Mouse (Mus musculus): ENCODE measurements at regions not wholly inside any gene's neighbourhood (a gene's known extent, or its start where the extent isn't known, plus 50 kb on each side); places are given as distances from the start of the nearest gene placed in this dataset.

DNA sequence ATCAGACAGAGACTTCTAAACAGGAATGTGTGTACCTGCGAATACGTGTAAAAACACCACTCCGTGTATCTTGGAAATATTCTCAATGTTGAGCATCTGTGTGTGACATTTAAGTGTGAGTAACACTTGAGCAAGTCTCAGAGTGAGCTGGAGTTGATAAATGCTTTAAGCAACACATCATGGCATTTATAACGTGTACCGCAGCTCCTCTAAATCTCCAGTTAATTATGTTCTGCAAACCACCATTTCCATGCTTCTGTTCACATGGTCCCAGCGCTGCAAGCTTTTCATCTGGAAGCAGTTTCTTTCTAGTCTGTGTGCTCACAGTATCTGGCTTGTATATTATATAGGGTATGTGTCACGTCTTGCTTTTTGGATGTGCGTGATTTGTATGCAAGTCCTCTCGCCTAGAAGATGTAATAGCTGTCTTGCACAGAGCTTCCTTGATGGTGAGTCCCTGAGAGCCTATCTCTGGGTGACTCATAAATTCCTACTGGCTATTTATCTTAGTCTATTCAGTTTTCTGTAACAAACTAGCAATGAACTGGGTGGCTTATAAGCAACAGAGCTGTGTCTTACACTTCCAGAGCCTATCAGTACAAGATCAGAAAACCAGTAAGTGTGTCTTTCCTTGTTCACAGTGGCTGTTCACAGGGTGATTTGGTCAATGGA lies 153.7 kb upstream of the Plppr1 start:
- H3K36me3 ChIP-seq (ENCODE audit: control insufficient read depth, insufficient read depth) = no peaks in the 10 kb centered on the region
- H3K27me3 ChIP-seq (replicated peaks; ENCODE audit: control insufficient read depth, insufficient read depth, low read length) = no peaks in the 10 kb centered on the region
- WGBS = 78% methylated on average over 9 of the region's 9 CpGs
- H3K4me3 ChIP-seq (ENCODE audit: low read depth, low read length) = no peak overlapping the region
- no peaks in the 10 kb centered on the region for H3K4me1 ChIP-seq (replicated peaks; ENCODE audit: control insufficient read depth, insufficient read depth, low read length)
- H3K9ac ChIP-seq (ENCODE audit: low read depth, low read length) = no peak overlapping the region
- no peaks in the 10 kb centered on the region for H3K9me3 ChIP-seq (ENCODE audit: control insufficient read depth)
- no peak for TF ChIP-seq CTCF (IDR thresholded peaks at IDR 0.05; ENCODE audit: low read depth)
- ATAC-seq = no peak
- H3K27ac ChIP-seq (ENCODE audit: low read depth, low read length) = no peak overlapping the region
- H3K4me2 ChIP-seq (replicated peaks; ENCODE audit: low read depth) = no peak overlapping the region

DNA sequence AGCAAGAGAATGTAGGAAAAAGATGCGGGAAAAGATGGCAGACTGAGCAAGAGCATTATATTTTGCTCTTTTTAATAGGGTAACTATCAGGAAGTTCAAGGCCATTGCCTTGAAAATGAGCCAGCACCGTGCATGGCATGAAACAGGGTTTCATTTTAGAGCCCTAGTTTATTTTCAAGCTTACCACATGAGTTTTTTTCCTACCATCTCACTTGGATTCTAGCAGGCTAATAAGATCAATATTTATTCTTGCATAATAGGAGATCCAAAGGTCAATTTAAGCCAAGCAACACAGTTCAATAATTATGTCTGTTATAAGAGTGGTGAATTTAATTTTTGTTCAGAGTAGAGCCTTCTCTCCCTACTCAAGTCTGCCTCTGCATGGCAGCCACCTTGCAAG lies 149.9 kb upstream of the Plppr1 start:
- no peak for ATAC-seq
- Histone ChIP-seq H3K4me1 (replicated peaks; ENCODE audit: control insufficient read depth, insufficient read depth, low read length) (no peaks in the 10 kb centered on the region), H3K9me3 (ENCODE audit: control insufficient read depth) (no peaks in the 10 kb centered on the region), H3K4me3 (ENCODE audit: low read depth, low read length) (no peak overlapping the region), H3K4me2 (replicated peaks; ENCODE audit: low read depth) (no peak overlapping the region), H3K27ac (ENCODE audit: low read depth, low read length) (no peak overlapping the region), H3K27me3 (replicated peaks; ENCODE audit: control insufficient read depth, insufficient read depth, low read length) (no peaks in the 10 kb centered on the region), H3K36me3 (ENCODE audit: control insufficient read depth, insufficient read depth) (no peaks in the 10 kb centered on the region), H3K9ac (ENCODE audit: low read depth, low read length) (no peak overlapping the region)
- WGBS = 64% methylated on average over 2 of the region's 2 CpGs
- TF ChIP-seq CTCF (IDR thresholded peaks at IDR 0.05; ENCODE audit: low read depth) = no peak

DNA sequence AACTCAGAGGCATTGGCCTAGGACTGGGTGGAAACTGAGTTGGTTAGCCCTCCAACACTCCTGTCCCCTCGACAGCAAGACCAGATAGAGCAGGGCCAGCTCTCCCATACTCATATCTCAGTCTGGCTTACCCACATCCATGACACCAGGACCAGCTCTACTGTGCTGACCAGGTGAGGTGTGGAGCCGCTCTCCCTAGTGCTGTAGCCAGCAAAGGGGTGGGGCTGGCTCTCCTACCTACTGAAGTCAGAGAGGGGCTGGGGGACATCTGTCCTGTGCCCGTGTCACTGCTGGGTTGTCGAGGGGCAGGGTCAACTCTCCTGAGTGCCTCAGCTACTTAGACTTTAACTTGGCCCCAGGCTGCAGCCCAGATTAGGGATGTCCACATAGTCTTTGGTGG lies 145.8 kb upstream of the Plppr1 start:
- 65% methylated on average over 4 of the region's 4 CpGs for WGBS
- no peak for TF ChIP-seq CTCF (IDR thresholded peaks at IDR 0.05; ENCODE audit: low read depth)

DNA sequence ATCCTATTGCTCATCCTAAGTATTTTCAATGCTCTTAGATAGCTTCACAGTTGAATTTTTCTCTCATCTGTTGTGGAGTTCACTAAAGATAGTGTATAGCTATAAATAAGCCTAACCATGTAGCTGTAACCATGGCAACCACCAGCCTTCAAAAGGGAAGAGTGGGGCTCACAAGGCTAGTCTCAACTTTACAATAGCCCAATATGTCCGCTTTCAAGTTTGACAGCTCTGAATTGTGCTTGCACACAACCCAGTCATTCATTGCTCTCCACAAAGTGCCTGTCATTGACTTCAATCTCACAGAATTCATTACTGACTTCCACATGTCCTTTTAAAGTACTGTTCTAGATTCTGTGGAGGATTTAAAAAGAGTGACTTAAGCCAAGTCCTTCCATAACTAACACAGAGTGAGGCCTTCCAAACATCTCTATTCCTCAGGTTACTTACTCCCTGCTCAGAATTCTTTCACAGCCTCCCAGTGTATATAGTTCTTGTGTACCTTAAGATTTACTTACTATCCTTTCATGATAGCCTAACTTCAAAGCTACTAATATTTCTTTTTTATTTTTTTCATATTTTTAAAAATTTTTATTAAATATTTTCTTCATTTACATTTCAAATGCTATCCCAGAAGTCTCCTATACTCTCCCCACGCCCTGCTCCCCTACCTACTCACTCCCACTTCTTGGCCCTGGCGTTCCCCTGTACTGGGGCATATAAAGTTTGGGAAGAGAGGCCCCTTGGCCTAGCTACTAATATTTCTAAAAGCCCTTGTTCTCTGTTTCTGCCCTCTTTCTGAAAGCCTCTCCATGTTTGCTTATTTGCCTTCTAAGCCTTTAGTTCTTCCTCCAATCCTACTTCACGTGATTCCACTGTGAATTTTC lies 134.3 kb upstream of the Plppr1 start:
- 79% methylated on average over 4 of the region's 4 CpGs for WGBS
- Histone ChIP-seq H3K9ac (ENCODE audit: low read depth, low read length) (no peak overlapping the region), H3K36me3 (ENCODE audit: control insufficient read depth, insufficient read depth) (no peaks in the 10 kb centered on the region), H3K27ac (ENCODE audit: low read depth, low read length) (no peak overlapping the region), H3K4me3 (ENCODE audit: low read depth, low read length) (no peak overlapping the region), H3K4me1 (replicated peaks; ENCODE audit: control insufficient read depth, insufficient read depth, low read length) (no peaks in the 10 kb centered on the region), H3K4me2 (replicated peaks; ENCODE audit: low read depth) (no peak overlapping the region), H3K9me3 (ENCODE audit: control insufficient read depth) (no peaks in the 10 kb centered on the region), H3K27me3 (replicated peaks; ENCODE audit: control insufficient read depth, insufficient read depth, low read length) (no peaks in the 10 kb centered on the region)
- ATAC-seq = no peak
- no peak for TF ChIP-seq CTCF (IDR thresholded peaks at IDR 0.05; ENCODE audit: low read depth)

More for the DNA sequence above, 145.8 kb upstream of the Plppr1 start:
- H3K9me3 ChIP-seq (ENCODE audit: control insufficient read depth) = no peaks in the 10 kb centered on the region
- H3K27me3 ChIP-seq (replicated peaks; ENCODE audit: control insufficient read depth, insufficient read depth, low read length) = no peaks in the 10 kb centered on the region
- no peak for ATAC-seq
- H3K9ac ChIP-seq (ENCODE audit: low read depth, low read length) = no peak overlapping the region
- no peaks in the 10 kb centered on the region for H3K36me3 ChIP-seq (ENCODE audit: control insufficient read depth, insufficient read depth)
- no peak overlapping the region for H3K4me3 ChIP-seq (ENCODE audit: low read depth, low read length)
- H3K4me2 ChIP-seq (replicated peaks; ENCODE audit: low read depth) = no peak overlapping the region
- no peaks in the 10 kb centered on the region for H3K4me1 ChIP-seq (replicated peaks; ENCODE audit: control insufficient read depth, insufficient read depth, low read length)
- H3K27ac ChIP-seq (ENCODE audit: low read depth, low read length) = no peak overlapping the region

DNA sequence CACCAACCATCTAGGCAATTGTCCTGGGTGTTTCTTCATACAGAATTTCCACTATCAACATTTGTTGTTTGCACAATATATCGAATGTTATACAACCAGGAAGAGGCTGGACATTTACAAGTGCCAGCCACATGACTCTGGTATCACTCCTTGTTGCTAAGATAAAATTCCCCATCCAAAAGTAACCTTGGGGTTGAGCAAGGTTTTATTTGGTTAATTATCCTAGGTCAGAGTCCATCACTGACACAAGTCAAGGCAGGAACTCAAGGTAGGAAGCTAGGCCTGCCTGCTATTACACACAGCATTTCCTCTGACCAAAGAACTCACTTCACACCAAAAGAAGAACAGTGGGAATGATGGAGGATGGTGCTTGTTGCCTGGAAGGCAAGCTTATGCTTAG lies 120.7 kb upstream of the Plppr1 start:
- no peaks in the 10 kb centered on the region for H3K4me1 ChIP-seq (replicated peaks; ENCODE audit: control insufficient read depth, insufficient read depth, low read length)
- 34% methylated on average over 1 of the region's 1 CpGs for WGBS
- no peak overlapping the region for H3K4me2 ChIP-seq (replicated peaks; ENCODE audit: low read depth)
- H3K9me3 ChIP-seq (ENCODE audit: control insufficient read depth) = no peaks in the 10 kb centered on the region
- no peak overlapping the region for H3K4me3 ChIP-seq (ENCODE audit: low read depth, low read length)
- no peak overlapping the region for H3K9ac ChIP-seq (ENCODE audit: low read depth, low read length)
- peak; percentile 98 for ATAC-seq
- no peaks in the 10 kb centered on the region for H3K36me3 ChIP-seq (ENCODE audit: control insufficient read depth, insufficient read depth)
- H3K27me3 ChIP-seq (replicated peaks; ENCODE audit: control insufficient read depth, insufficient read depth, low read length) = no peaks in the 10 kb centered on the region
- H3K27ac ChIP-seq (ENCODE audit: low read depth, low read length) = no peak overlapping the region
- TF ChIP-seq CTCF (IDR thresholded peaks at IDR 0.05; ENCODE audit: low read depth) = no peak

DNA sequence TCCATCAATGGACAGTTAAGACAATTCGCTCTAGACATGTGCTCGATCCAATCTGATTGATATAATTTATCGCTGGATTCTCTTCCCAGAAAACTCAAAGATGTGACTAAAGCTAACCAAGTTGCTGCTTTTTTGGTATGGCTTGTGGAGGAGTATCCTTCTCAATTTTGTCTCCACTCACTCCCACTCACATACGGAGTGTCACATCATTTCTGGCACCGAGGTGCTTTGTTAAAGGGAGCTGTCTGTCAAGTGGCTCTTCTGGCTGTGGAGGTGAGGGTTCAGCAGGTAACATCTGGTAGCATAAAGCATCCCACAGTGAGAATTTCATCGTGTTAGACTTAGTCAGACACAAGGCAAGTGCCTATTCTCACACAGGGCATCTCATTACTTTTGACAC lies 120.2 kb upstream of the Plppr1 start:
- Histone ChIP-seq H3K9me3 (ENCODE audit: control insufficient read depth) (no peaks in the 10 kb centered on the region), H3K4me2 (replicated peaks; ENCODE audit: low read depth) (no peak overlapping the region), H3K4me3 (ENCODE audit: low read depth, low read length) (no peak overlapping the region), H3K4me1 (replicated peaks; ENCODE audit: control insufficient read depth, insufficient read depth, low read length) (no peaks in the 10 kb centered on the region), H3K36me3 (ENCODE audit: control insufficient read depth, insufficient read depth) (no peaks in the 10 kb centered on the region), H3K27me3 (replicated peaks; ENCODE audit: control insufficient read depth, insufficient read depth, low read length) (no peaks in the 10 kb centered on the region), H3K27ac (ENCODE audit: low read depth, low read length) (no peak overlapping the region), H3K9ac (ENCODE audit: low read depth, low read length) (no peak overlapping the region)
- 89% methylated on average over 6 of the region's 6 CpGs for WGBS
- no peak; the same call in 1 of the 2 replicates for ATAC-seq
- TF ChIP-seq CTCF (IDR thresholded peaks at IDR 0.05; ENCODE audit: low read depth) = no peak
